Comparison of ENCODE assay signal across 17 mouse cellular contexts in genomic region chr5:32055676-32056075, GRCm38 (mm10).
"Had no signal": no experiment of that assay in that cellular context is flagged by ENCODE, and none has a peak within 500 bp of the region (broad histone marks: within the 10 kb centered on the region; RNA-seq: fewer than 3 reads in every experiment).

No protein-coding gene starts in this region.

- H3K4me2 ChIP-seq: kidney, embryonic 15.5 days; limb, embryonic 12.5 days; liver, embryonic 13.5 days; lung, embryonic 15.5 days; midbrain, embryonic 13.5 days; neural tube, embryonic 15.5 days; stomach, embryonic 15.5 days had no signal

- H3K4me1 ChIP-seq: midbrain, embryonic 13.5 days had no signal

- H3K27ac ChIP-seq: kidney, embryonic 15.5 days; left cerebral cortex, adult 2 months; limb, embryonic 12.5 days; liver, embryonic 13.5 days; lung, embryonic 15.5 days; macrophage; midbrain, embryonic 13.5 days; neural tube, embryonic 15.5 days had no signal

- DNase-seq: kidney, adult 18-20 months; kidney, postnatal 25 days; liver; liver, embryonic 13.5 days; lung, postnatal 14 days; right cerebral cortex, postnatal 14 days; thymus, adult 18-20 months; thymus, postnatal 14 days had no signal

- H3K36me3 ChIP-seq: kidney, embryonic 15.5 days; limb, embryonic 12.5 days; liver, embryonic 13.5 days; lung, embryonic 15.5 days; midbrain, embryonic 13.5 days; neural tube, embryonic 15.5 days; stomach, embryonic 15.5 days had no signal

- H3K4me3 ChIP-seq: kidney, embryonic 15.5 days; left cerebral cortex, adult 2 months; limb, embryonic 12.5 days; liver, embryonic 13.5 days; lung, embryonic 15.5 days; midbrain, embryonic 13.5 days; neural tube, embryonic 15.5 days; stomach, embryonic 15.5 days had no signal

- H3K27me3 ChIP-seq: kidney, embryonic 15.5 days; limb, embryonic 12.5 days; liver, embryonic 13.5 days; lung, embryonic 15.5 days; midbrain, embryonic 13.5 days; neural tube, embryonic 15.5 days; stomach, embryonic 15.5 days had no signal

- H3K9me3 ChIP-seq: kidney, embryonic 15.5 days; limb, embryonic 12.5 days; liver, embryonic 13.5 days; lung, embryonic 15.5 days; midbrain, embryonic 13.5 days; neural tube, embryonic 15.5 days; stomach, embryonic 15.5 days had no signal

- ATAC-seq: midbrain, embryonic 13.5 days had no signal

- H3K9ac ChIP-seq: kidney, embryonic 15.5 days; limb, embryonic 12.5 days; liver, embryonic 13.5 days; liver, postnatal 0 days; lung, embryonic 15.5 days; midbrain, embryonic 13.5 days; neural tube, embryonic 15.5 days; stomach, embryonic 15.5 days had no signal
